9 mouse cellular contexts compared by ENCODE assay signal in genomic region chr12:79905828-79906737, GRCm38 (mm10).
A peak's percentile ranks its signal among the peaks of the same experiment; 100 is the strongest.
DNase-seq lines count a peak whose midpoint lies in the region; ATAC-seq and TF ChIP-seq lines count a peak whose summit lies in the region.
"Had no signal": no experiment of that assay in that cellular context is flagged by ENCODE, and none has a peak within 500 bp of the region (broad histone marks: within the 10 kb centered on the region; RNA-seq: fewer than 3 reads in every experiment).

No protein-coding gene starts in this region.

- no peaks in the 10 kb centered on the region for H3K36me3 ChIP-seq in neural tube, embryonic 13.5 days
- H3K36me3 ChIP-seq in intestine, embryonic 14.5 days (ENCODE audit: control insufficient read depth, insufficient read depth, low read length): no peaks in the 10 kb centered on the region
- H3K36me3 ChIP-seq: G1E had no signal

- TF ChIP-seq CTCF in lung, adult 2 months (IDR thresholded peaks at IDR 0.05; ENCODE audit: insufficient read depth, low read length): no peak

- no peaks in the 10 kb centered on the region for H3K9me3 ChIP-seq in neural tube, embryonic 13.5 days
- no peaks in the 10 kb centered on the region for H3K9me3 ChIP-seq in intestine, embryonic 14.5 days (ENCODE audit: control insufficient read depth, low read length)
- H3K9me3 ChIP-seq: G1E had no signal

- H3K4me3 ChIP-seq in neural tube, embryonic 13.5 days: no peak overlapping the region
- no peak overlapping the region for H3K4me3 ChIP-seq in intestine, embryonic 14.5 days (ENCODE audit: low read depth, low read length)
- no peak overlapping the region for H3K4me3 ChIP-seq in lung, adult 2 months (replicated peaks; ENCODE audit: extremely low read depth, low read depth, low read length)

- H3K27me3 ChIP-seq in neural tube, embryonic 13.5 days: no peaks in the 10 kb centered on the region
- no peaks in the 10 kb centered on the region for H3K27me3 ChIP-seq in intestine, embryonic 14.5 days (replicated peaks; ENCODE audit: control insufficient read depth, insufficient read depth, low read length)

- peaks cover 23% of the 10 kb centered on the region for H3K4me1 ChIP-seq in neural tube, embryonic 13.5 days (replicated peaks)
- peaks cover 33% of the 10 kb centered on the region for H3K4me1 ChIP-seq in intestine, embryonic 14.5 days (replicated peaks; ENCODE audit: control insufficient read depth, insufficient read depth, low read length)
- H3K4me1 ChIP-seq in lung, adult 2 months (ENCODE audit: control insufficient read depth, insufficient read depth, low read length): peaks cover 42% of the 10 kb centered on the region

- H3K4me2 ChIP-seq in neural tube, embryonic 13.5 days: no peak overlapping the region
- no peak overlapping the region for H3K4me2 ChIP-seq in intestine, embryonic 14.5 days (ENCODE audit: low read length)

- 68% methylated on average over 10 of the region's 10 CpGs for WGBS in neural tube, embryonic 13.5 days
- 45% methylated on average over 10 of the region's 10 CpGs for WGBS in intestine, embryonic 14.5 days
- WGBS in lung, adult 2 months: 38% methylated on average over 10 of the region's 10 CpGs

- ATAC-seq in neural tube, embryonic 13.5 days (ENCODE audit: low read depth): no peak
- no peak; the same call in 1 of the 2 replicates for ATAC-seq in intestine, embryonic 14.5 days (replicated peaks; ENCODE audit: low FRiP score, low TSS enrichment, low read depth)

- TF ChIP-seq POLR2A in lung, adult 2 months (IDR thresholded peaks at IDR 0.05; ENCODE audit: borderline replicate concordance, extremely low read depth, low read depth, low read length): no peak; the same call in 1 of the 2 replicates

- no peak for DNase-seq in neural tube, embryonic 10.5 days (ENCODE audit: extremely low spot score, low spot score)
- DNase-seq in gastrocnemius, postnatal 25 days: peak; percentile 79
- no peak for DNase-seq in intestine, embryonic 14.5 days (ENCODE audit: low spot score)
- DNase-seq in lung, adult 2 months: peak; percentile 52
- DNase-seq in yolk sac, embryonic 10.5 days (ENCODE audit: low spot score): peak; percentile 42
- no peak for DNase-seq in frontal cortex, postnatal 25 days (ENCODE audit: low spot score in 2 of 2)
- no peak for DNase-seq in layer of hippocampus, adult 18-20 months (ENCODE audit: low spot score in 2 of 2)

- H3K9ac ChIP-seq in neural tube, embryonic 13.5 days: no peak overlapping the region
- peak overlapping the region; percentile 16; the same call in 1 of the 2 replicates for H3K9ac ChIP-seq in intestine, embryonic 14.5 days (ENCODE audit: low read length)

- H3K27ac ChIP-seq in neural tube, embryonic 13.5 days (replicated peaks): peak overlapping the region; percentile 82
- H3K27ac ChIP-seq in intestine, embryonic 14.5 days (ENCODE audit: low read depth): peak overlapping the region; percentile 77

Comparison
In these comparisons a context has a peak if more than half of its experiments do, and no peak if none do; other contexts are left out.
1. DNase-seq: peak in gastrocnemius, postnatal 25 days (single experiment), lung, adult 2 months (single experiment) and yolk sac, embryonic 10.5 days (single experiment); none in neural tube, embryonic 10.5 days (single experiment), intestine, embryonic 14.5 days (single experiment), frontal cortex, postnatal 25 days (0 of 2) and layer of hippocampus, adult 18-20 months (0 of 2).